Mouse (Mus musculus): ENCODE measurements around the gene Nlrp1a. TPM values are rescaled to one million over a fixed set of nuclear protein-coding genes. Genes with fewer than 3 reads are reported as not detected.

Nlrp1a gene
- total RNA-seq (2021): 1 to 10 TPM; 1.6 TPM
- long read RNA-seq, experiment 1, partial matches to known transcripts: 1 of 5 reads
- long read RNA-seq, experiment 1, other reads (novel, unspliced or antisense): 4 of 5 reads
- long read RNA-seq, experiment 2: 0 reads

GRCm38 (mm10) chr11:71144661-71145060 lies at the start of gene Nlrp1a:
Gene Nlrp1a, minus strand, starts transcription at chr11:71144704.
- no peak for DNase-seq

GRCm38 (mm10) chr11:71169633-71170032 lies 25.1 kb upstream of the Nlrp1a start:
- no peak for DNase-seq

GRCm38 (mm10) chr11:71164139-71164538 lies 19.6 kb upstream of the Nlrp1a start:
- no peak for DNase-seq

- DNase-seq: no peak
These were observed 15.1 kb upstream of the Nlrp1a start for GRCm38 (mm10) chr11:71159439-71160136.

GRCm38 (mm10) chr11:71155272-71155671 lies 10.8 kb upstream of the Nlrp1a start:
- no peak for DNase-seq

GRCm38 (mm10) chr11:71142031-71142430 lies 2.5 kb downstream of the Nlrp1a start:
- no peak for DNase-seq

GRCm38 (mm10) chr11:71107128-71107527 lies 37.4 kb downstream of the Nlrp1a start:
- no peak for DNase-seq

- DNase-seq: no peak
These were observed 38.1 kb downstream of the Nlrp1a start for GRCm38 (mm10) chr11:71106261-71107021.

- no peak for DNase-seq
These were observed 40.6 kb downstream of the Nlrp1a start for GRCm38 (mm10) chr11:71103931-71104330.

- no peak for DNase-seq
These were observed 68.2 kb downstream of the Nlrp1a start for GRCm38 (mm10) chr11:71076342-71076741.

- peak; percentile 10 for DNase-seq
These were observed 92.0 kb downstream of the Nlrp1a start for GRCm38 (mm10) chr11:71052554-71052953.

Other genes starting within 250 kb of the Nlrp1a start
- 10 to 100 TPM; 54.0 to 68.3 TPM for gene Nup88, start 174.7 kb downstream of the Nlrp1a start, total RNA-seq (2021)
- 10 to 100 TPM; 24.9 to 31.5 TPM for gene Rpain, start 174.5 kb downstream of the Nlrp1a start, total RNA-seq (2021)
- gene C1qbp, start 161.7 kb downstream of the Nlrp1a start, total RNA-seq (2021): 100 to 1,000 TPM; 254 to 262 TPM
- 10 to 100 TPM; 25.2 to 25.6 TPM for gene Dhx33, start 140.3 kb downstream of the Nlrp1a start, total RNA-seq (2021)
- 10 to 100 TPM; 17.6 TPM for gene Mis12, start 125.1 kb downstream of the Nlrp1a start, total RNA-seq (2021)
- 10 to 100 TPM; 42.5 to 54.5 TPM for gene Derl2, start 124.9 kb downstream of the Nlrp1a start, total RNA-seq (2021)
- gene 6330403K07Rik, start 111.2 kb downstream of the Nlrp1a start, total RNA-seq (2021): 10 to 100 TPM in 1 of 2 experiments, 1 to 10 TPM in 1; 9.7 to 19.9 TPM
- gene Nlrp1b, start 86.0 kb upstream of the Nlrp1a start, total RNA-seq (2021): under 1 TPM; 0.18 to 0.21 TPM

Measured in adrenal gland, postnatal 10 days (tissue).